Mouse (Mus musculus) spleen, adult 2 months (tissue): ENCODE data around the gene Nrtn.

ENCODE experiments used
- CTCF ChIP-seq: fragments of 200-500 bp; IDR thresholded peaks from 2 replicates; pipeline ENCODE4 v1.5.1; 2011; ENCODE audit warnings: mild to moderate bottlenecking, inconsistent platforms; ENCODE audit not compliant: insufficient read depth, insufficient read length, insufficient replicate concordance; ENCODE audit errors: extremely low read depth
- POLR2A ChIP-seq: fragments of 200-500 bp; IDR thresholded peaks from 2 replicates; pipeline ENCODE4 v1.6.1; 2011; ENCODE audit warnings: low read depth, low read length, inconsistent platforms

GRCm38 (mm10) chr17:56706515-56706914 lies 50.8 kb downstream of the Nrtn start:
- no peak for TF ChIP-seq POLR2A
- TF ChIP-seq CTCF: no peak
